Mouse (Mus musculus): ENCODE results near the gene Acsbg2. TPM values are rescaled to one million over a fixed set of nuclear protein-coding genes. Genes with fewer than 3 reads are reported as not detected.

The Acsbg2 gene
- total and polyA plus RNA-seq, 2 experiments from 2014 or later, result 0.04 TPM; not detected in 1

DNA sequence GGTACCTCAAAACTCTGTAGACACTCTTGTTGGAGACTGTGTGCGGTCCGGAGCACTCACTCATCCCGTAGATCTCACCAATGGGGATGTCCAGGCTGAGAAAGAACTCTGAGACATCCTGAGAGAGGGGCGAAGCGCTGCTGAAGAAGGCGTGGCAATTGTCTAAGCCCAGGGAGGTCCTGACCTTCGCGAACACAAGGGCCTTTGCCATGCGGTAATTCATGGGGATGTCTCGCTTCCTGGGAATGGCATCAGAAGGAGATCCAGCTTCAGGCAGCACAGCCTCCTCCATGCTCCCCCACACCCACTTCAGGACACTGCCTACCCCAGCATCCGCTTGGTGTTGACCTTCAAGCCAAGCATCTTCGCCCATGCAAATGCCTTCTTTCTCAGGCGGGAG lies 24.5 kb downstream of the Acsbg2 start:
- ATAC-seq (ENCODE audit: insufficient read depth, low read depth), result no peak
- H3K4me1 ChIP-seq (ENCODE audit: control insufficient read depth, insufficient read depth), result no peaks in the 10 kb centered on the region
- TF ChIP-seq CTCF (IDR thresholded peaks at IDR 0.05; ENCODE audit: low read depth) (no peak), EP300 (IDR thresholded peaks at IDR 0.05; ENCODE audit: low read depth) (no peak)
- H3K27me3 ChIP-seq (ENCODE audit: control insufficient read depth, insufficient read depth, low read length), result no peaks in the 10 kb centered on the region
- H3K36me3 ChIP-seq (replicated peaks; ENCODE audit: control insufficient read depth, insufficient read depth, low read length), result no peaks in the 10 kb centered on the region
- H3K4me3 ChIP-seq (ENCODE audit: low read depth, low read length), result no peak overlapping the region
- DNase-seq (ENCODE audit: low spot score), result no peak
- no peaks in the 10 kb centered on the region for H3K9me3 ChIP-seq (replicated peaks; ENCODE audit: control insufficient read depth, low read length)
- H3K4me2 ChIP-seq (ENCODE audit: low read depth, low read length), result no peak overlapping the region
- no peak overlapping the region for H3K9ac ChIP-seq (replicated peaks; ENCODE audit: low read depth, low read length)
- 80% methylated on average over 13 of the region's 13 CpGs for WGBS
- H3K27ac ChIP-seq (ENCODE audit: low read depth), result no peak overlapping the region

DNA sequence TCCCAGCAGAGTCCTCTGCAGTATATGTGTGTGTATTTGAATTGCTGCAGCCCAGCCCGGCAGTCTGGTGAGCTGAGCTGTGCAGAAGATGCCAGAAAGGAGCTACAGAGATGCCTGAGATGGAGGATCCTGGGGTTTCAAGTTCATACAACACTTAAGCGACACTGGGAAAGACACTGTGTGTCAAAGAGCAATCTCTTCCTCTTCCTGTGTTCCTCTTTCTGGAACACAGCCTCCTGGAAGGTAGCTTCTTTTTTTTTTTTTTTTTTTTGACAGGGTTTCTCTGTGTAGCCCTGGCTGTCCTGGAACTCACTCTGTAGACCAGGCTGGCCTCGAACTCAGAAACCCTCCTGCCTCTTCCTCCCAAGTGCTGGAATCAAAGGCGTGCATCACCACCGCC lies 25.5 kb downstream of the Acsbg2 start:
- H3K9me3 ChIP-seq (replicated peaks; ENCODE audit: control insufficient read depth, low read length), result no peaks in the 10 kb centered on the region
- DNase-seq (ENCODE audit: low spot score), result no peak
- no peaks in the 10 kb centered on the region for H3K27me3 ChIP-seq (ENCODE audit: control insufficient read depth, insufficient read depth, low read length)
- H3K4me1 ChIP-seq (ENCODE audit: control insufficient read depth, insufficient read depth), result no peaks in the 10 kb centered on the region
- no peak for ATAC-seq (ENCODE audit: insufficient read depth, low read depth)
- H3K27ac ChIP-seq (ENCODE audit: low read depth), result no peak overlapping the region
- 80% methylated on average over 5 of the region's 5 CpGs for WGBS
- H3K36me3 ChIP-seq (replicated peaks; ENCODE audit: control insufficient read depth, insufficient read depth, low read length), result no peaks in the 10 kb centered on the region
- no peak overlapping the region for H3K4me2 ChIP-seq (ENCODE audit: low read depth, low read length)
- TF ChIP-seq CTCF (IDR thresholded peaks at IDR 0.05; ENCODE audit: low read depth), result no peak
- TF ChIP-seq EP300 (IDR thresholded peaks at IDR 0.05; ENCODE audit: low read depth), result no peak
- H3K4me3 ChIP-seq (ENCODE audit: low read depth, low read length), result no peak overlapping the region
- H3K9ac ChIP-seq (replicated peaks; ENCODE audit: low read depth, low read length), result no peak overlapping the region

DNA sequence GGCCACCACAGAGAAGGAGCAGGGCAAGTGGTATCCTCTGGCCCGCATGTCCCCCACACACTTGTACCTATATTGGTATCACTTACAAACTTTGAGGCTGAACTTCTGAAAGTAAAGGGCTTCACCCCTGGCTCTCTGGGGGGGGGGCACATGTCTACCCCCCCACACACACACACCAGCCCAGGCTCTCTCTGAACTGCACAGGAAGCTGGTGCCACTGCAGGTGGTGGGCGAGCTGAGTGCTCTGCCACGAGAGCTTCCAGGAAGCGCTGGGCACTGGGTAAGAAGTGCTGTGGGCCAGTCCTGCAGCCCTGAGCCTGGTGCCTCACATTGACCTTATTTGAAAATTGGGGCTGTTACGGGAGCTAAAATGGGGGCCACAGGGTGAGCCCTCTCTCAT lies 30.6 kb downstream of the Acsbg2 start:
- 73% methylated on average over 5 of the region's 5 CpGs for WGBS
- no peak for DNase-seq (ENCODE audit: low spot score)
- no peak overlapping the region for H3K9ac ChIP-seq (replicated peaks; ENCODE audit: low read depth, low read length)
- ATAC-seq (ENCODE audit: insufficient read depth, low read depth), result no peak
- H3K27ac ChIP-seq (ENCODE audit: low read depth), result no peak overlapping the region
- H3K4me1 ChIP-seq (ENCODE audit: control insufficient read depth, insufficient read depth), result no peaks in the 10 kb centered on the region
- H3K4me3 ChIP-seq (ENCODE audit: low read depth, low read length), result no peak overlapping the region
- no peak overlapping the region for H3K4me2 ChIP-seq (ENCODE audit: low read depth, low read length)
- H3K36me3 ChIP-seq (replicated peaks; ENCODE audit: control insufficient read depth, insufficient read depth, low read length), result no peaks in the 10 kb centered on the region
- H3K9me3 ChIP-seq (replicated peaks; ENCODE audit: control insufficient read depth, low read length), result no peaks in the 10 kb centered on the region
- TF ChIP-seq CTCF (IDR thresholded peaks at IDR 0.05; ENCODE audit: low read depth), result no peak
- no peak for TF ChIP-seq EP300 (IDR thresholded peaks at IDR 0.05; ENCODE audit: low read depth)
- H3K27me3 ChIP-seq (ENCODE audit: control insufficient read depth, insufficient read depth, low read length), result no peaks in the 10 kb centered on the region

DNA sequence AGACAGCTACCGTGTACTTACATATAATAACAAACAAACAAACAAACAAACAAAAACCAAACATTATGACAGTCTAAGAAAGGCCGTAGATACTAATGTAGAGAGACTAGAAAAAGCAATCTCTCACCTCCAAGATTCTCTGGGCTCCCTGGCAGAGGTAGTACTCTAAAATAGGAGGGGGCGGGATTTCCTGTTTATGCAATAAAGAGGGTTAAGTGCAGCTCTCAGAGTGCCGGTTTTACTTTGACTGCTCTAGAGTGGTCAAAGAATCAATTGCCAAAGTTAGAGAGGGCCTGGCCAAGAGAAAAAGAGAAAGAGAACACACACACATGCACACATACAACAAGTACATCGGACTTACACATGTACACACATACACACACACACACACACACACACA lies 32.1 kb downstream of the Acsbg2 start:
- TF ChIP-seq CTCF (IDR thresholded peaks at IDR 0.05; ENCODE audit: low read depth) (no peak), EP300 (IDR thresholded peaks at IDR 0.05; ENCODE audit: low read depth) (no peak)
- ATAC-seq (ENCODE audit: insufficient read depth, low read depth), result no peak
- Histone ChIP-seq H3K9me3 (replicated peaks; ENCODE audit: control insufficient read depth, low read length) (no peaks in the 10 kb centered on the region), H3K27me3 (ENCODE audit: control insufficient read depth, insufficient read depth, low read length) (0 out of 2 replicates have a peak, but pooled peaks cover 3% of the 10 kb centered on the region), H3K4me2 (ENCODE audit: low read depth, low read length) (no peak overlapping the region), H3K27ac (ENCODE audit: low read depth) (no peak overlapping the region), H3K4me3 (ENCODE audit: low read depth, low read length) (no peak overlapping the region), H3K36me3 (replicated peaks; ENCODE audit: control insufficient read depth, insufficient read depth, low read length) (no peaks in the 10 kb centered on the region), H3K9ac (replicated peaks; ENCODE audit: low read depth, low read length) (no peak overlapping the region), H3K4me1 (ENCODE audit: control insufficient read depth, insufficient read depth) (no peaks in the 10 kb centered on the region)
- no peak for DNase-seq (ENCODE audit: low spot score)
- 69% methylated on average over 5 of the region's 5 CpGs for WGBS

DNA sequence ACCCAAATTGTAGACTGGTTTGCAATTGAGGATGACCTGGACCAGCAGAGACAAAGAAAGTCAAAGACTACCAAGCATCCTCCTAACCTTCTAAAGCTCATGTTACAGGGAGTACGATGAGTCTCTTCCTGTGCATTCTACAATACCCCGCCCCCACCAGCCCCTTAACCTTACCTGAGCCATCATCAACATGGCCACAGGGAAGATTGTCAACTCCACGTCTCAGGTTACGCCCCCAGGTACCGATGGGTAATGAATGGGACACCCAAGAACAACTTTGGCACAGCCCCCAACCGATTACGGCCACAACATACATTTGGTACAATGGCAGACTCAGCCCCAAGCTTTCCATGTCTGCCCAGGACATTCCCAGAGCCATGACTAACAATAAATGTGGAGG lies 33.7 kb downstream of the Acsbg2 start:
- Histone ChIP-seq H3K27ac (ENCODE audit: low read depth) (no peak overlapping the region), H3K4me2 (ENCODE audit: low read depth, low read length) (no peak overlapping the region), H3K9me3 (replicated peaks; ENCODE audit: control insufficient read depth, low read length) (no peaks in the 10 kb centered on the region), H3K27me3 (ENCODE audit: control insufficient read depth, insufficient read depth, low read length) (0 out of 2 replicates have a peak, but pooled peaks cover 3% of the 10 kb centered on the region), H3K36me3 (replicated peaks; ENCODE audit: control insufficient read depth, insufficient read depth, low read length) (no peaks in the 10 kb centered on the region), H3K9ac (replicated peaks; ENCODE audit: low read depth, low read length) (no peak overlapping the region), H3K4me3 (ENCODE audit: low read depth, low read length) (no peak overlapping the region), H3K4me1 (ENCODE audit: control insufficient read depth, insufficient read depth) (no peaks in the 10 kb centered on the region)
- no peak for ATAC-seq (ENCODE audit: insufficient read depth, low read depth)
- TF ChIP-seq CTCF (IDR thresholded peaks at IDR 0.05; ENCODE audit: low read depth) (no peak), EP300 (IDR thresholded peaks at IDR 0.05; ENCODE audit: low read depth) (no peak)
- 78% methylated on average over 7 of the region's 7 CpGs for WGBS
- no peak for DNase-seq (ENCODE audit: low spot score)

DNA sequence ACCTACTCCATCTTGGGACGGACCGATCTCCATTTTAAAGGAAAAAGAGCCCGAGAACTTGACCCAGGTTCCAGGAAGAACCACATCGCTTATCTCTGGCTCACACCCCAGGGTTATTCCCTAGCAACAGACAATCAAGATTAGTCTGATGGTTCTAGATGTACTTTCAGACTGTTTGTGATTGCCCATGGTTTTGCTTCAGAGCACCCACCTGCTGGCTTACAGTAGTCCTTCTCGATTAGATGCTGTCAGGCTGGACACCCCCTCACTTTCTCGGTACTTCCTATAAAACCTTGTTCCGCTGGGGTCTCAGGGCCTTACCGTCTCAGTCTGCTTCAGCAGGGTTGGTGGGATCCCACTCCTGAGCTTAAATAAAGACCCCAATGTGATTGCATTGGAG lies 37.9 kb downstream of the Acsbg2 start:
- 82% methylated on average over 8 of the region's 8 CpGs for WGBS
- DNase-seq (ENCODE audit: low spot score), result no peak

More for the DNA sequence above, 37.9 kb downstream of the Acsbg2 start:
- H3K9me3 ChIP-seq (replicated peaks; ENCODE audit: control insufficient read depth, low read length), result no peaks in the 10 kb centered on the region
- H3K36me3 ChIP-seq (replicated peaks; ENCODE audit: control insufficient read depth, insufficient read depth, low read length), result no peaks in the 10 kb centered on the region
- no peak overlapping the region for H3K9ac ChIP-seq (replicated peaks; ENCODE audit: low read depth, low read length)
- H3K4me3 ChIP-seq (ENCODE audit: low read depth, low read length), result no peak overlapping the region
- ATAC-seq (ENCODE audit: insufficient read depth, low read depth), result no peak
- no peak overlapping the region for H3K4me2 ChIP-seq (ENCODE audit: low read depth, low read length)
- TF ChIP-seq EP300 (IDR thresholded peaks at IDR 0.05; ENCODE audit: low read depth), result no peak
- TF ChIP-seq CTCF (IDR thresholded peaks at IDR 0.05; ENCODE audit: low read depth), result no peak
- no peak overlapping the region for H3K27ac ChIP-seq (ENCODE audit: low read depth)
- H3K4me1 ChIP-seq (ENCODE audit: control insufficient read depth, insufficient read depth), result no peaks in the 10 kb centered on the region
- H3K27me3 ChIP-seq (ENCODE audit: control insufficient read depth, insufficient read depth, low read length), result 0 out of 2 replicates have a peak, but pooled peaks cover 3% of the 10 kb centered on the region

Data from heart, postnatal 0 days (tissue).